Mouse (Mus musculus): ENCODE data around the gene Olfr1341. TPM values are rescaled to one million over a fixed set of nuclear protein-coding genes. Genes with fewer than 3 reads are reported as not detected.

Gene Olfr1341
- polyA plus RNA-seq, 1 experiment from 2014 or later, result not detected

DNA sequence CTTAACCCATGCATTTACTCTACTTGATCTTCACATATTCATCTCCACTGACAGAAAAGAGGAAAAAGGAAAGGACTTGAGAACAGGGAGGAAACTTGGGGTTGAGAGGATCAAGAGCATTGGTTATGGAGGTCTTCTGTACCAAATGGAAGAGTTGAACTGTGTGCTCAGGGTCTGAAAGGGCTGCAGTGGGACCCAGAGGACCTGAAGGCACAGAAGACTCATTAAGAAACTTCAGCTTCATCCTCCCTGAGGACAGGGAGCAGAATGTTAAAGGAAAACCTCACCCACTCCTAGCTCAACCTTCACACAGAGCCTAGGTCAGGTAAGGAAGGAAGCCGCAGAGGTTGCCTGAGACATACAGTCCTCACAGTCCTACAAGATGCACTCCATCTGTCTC, 28.6 kb downstream of the Olfr1341 start, which contains the start of gene Olfr1339:
Gene Olfr1339 (plus strand): TSS at position 301 of the 400 bp plus-strand sequence.
- no peak within 1 kb of the TSS for H3K9ac ChIP-seq (ENCODE audit: low read length)
- no peak for ATAC-seq (ENCODE audit: low FRiP score)
- no peaks in the 10 kb centered on the region for H3K9me3 ChIP-seq (ENCODE audit: control insufficient read depth, low read length)
- no peaks in the 10 kb centered on the region for H3K36me3 ChIP-seq (ENCODE audit: control insufficient read depth, insufficient read depth, low read length)
- H3K27me3 ChIP-seq (ENCODE audit: control insufficient read depth, insufficient read depth, low read length), result no peaks in the 10 kb centered on the region
- H3K27ac ChIP-seq (ENCODE audit: low read depth, low read length), result no peak within 1 kb of the TSS
- no peak within 1 kb of the TSS for H3K4me2 ChIP-seq
- DNase-seq (ENCODE audit: low spot score, missing footprints), result no peak
- 93% methylated on average over 1 of the region's 1 CpGs for WGBS
- H3K4me1 ChIP-seq (ENCODE audit: control insufficient read depth, insufficient read depth, low read length), result no peaks in the 10 kb centered on the region
- H3K4me3 ChIP-seq (ENCODE audit: low read depth, low read length), result no peak within 1 kb of the TSS

DNA sequence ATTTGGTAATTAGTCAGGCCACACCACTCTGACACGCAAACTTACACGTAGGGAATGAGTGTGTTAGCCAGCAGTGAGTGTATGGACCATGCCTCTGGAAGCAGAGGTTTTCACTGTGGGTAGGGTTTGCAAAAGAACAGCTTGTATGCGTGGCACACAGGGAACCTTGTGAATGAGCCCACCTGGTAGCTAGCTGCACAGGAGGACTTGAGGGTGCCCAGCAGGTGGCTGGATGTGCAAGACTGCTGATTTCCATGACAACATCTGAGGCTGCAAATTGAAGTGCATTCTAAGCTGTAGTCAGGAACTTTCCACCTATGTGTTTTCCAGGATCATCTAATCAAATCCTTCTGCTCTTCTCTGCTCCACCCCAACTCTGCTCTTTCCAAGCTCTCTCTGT, 36.3 kb downstream of the Olfr1341 start:
- H3K36me3 ChIP-seq (ENCODE audit: control insufficient read depth, insufficient read depth, low read length), result no peaks in the 10 kb centered on the region
- H3K27me3 ChIP-seq (ENCODE audit: control insufficient read depth, insufficient read depth, low read length), result peaks cover 9% of the 10 kb centered on the region
- no peaks in the 10 kb centered on the region for H3K9me3 ChIP-seq (ENCODE audit: control insufficient read depth, low read length)
- ATAC-seq (ENCODE audit: low FRiP score) (no peak), DNase-seq (ENCODE audit: low spot score, missing footprints) (no peak)
- no peak overlapping the region for H3K4me2 ChIP-seq
- no peak overlapping the region for H3K27ac ChIP-seq (ENCODE audit: low read depth, low read length)
- WGBS, result 56% methylated on average over 3 of the region's 3 CpGs
- H3K4me3 ChIP-seq (ENCODE audit: low read depth, low read length), result no peak overlapping the region
- H3K9ac ChIP-seq (ENCODE audit: low read length), result no peak overlapping the region
- no peaks in the 10 kb centered on the region; the same call in 1 of the 2 replicates for H3K4me1 ChIP-seq (ENCODE audit: control insufficient read depth, insufficient read depth, low read length)

DNA sequence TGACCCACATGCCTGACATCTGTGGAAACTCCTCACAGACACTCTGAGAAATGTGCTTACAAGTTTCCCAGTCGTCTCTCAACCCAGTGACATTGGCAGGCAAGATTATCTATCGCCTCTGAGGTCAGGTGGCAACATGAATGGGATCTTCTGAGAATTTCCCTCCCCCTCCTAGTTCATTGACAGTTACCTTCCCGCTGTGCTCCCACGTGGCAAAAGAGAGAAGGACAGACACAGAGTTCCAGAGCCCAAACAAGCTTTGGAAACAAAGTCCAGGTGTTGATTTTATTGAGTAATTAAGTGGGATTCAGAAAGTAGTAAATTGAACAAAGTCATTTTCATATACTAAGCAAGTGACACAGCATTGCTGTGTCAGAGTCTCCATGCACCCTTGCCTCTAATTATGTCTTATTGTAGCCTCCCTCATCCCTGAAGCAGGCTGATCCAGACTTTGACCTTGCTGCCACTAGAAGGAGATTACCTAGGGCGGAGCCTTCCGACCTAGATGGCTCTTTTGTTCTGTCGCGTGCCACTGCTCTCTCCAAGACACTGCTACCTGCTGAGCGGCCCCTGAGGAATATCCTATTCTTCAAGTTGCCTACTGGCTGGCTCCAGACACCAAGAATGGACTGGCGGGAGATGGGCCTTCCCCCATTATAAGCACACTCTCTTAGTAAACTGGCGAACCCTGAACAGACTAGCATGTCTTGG, 37.8 kb downstream of the Olfr1341 start:
- H3K9ac ChIP-seq (ENCODE audit: low read length), result no peak overlapping the region
- no peak overlapping the region for H3K27ac ChIP-seq (ENCODE audit: low read depth, low read length)
- no peaks in the 10 kb centered on the region; the same call in 1 of the 2 replicates for H3K4me1 ChIP-seq (ENCODE audit: control insufficient read depth, insufficient read depth, low read length)
- WGBS, result 2% methylated on average over 11 of the region's 11 CpGs
- no peak for ATAC-seq (ENCODE audit: low FRiP score)
- H3K4me2 ChIP-seq, result peak overlapping the region; percentile 1; the same call in 1 of the 2 replicates
- no peak overlapping the region for H3K4me3 ChIP-seq (ENCODE audit: low read depth, low read length)
- no peaks in the 10 kb centered on the region for H3K36me3 ChIP-seq (ENCODE audit: control insufficient read depth, insufficient read depth, low read length)
- peaks cover 9% of the 10 kb centered on the region for H3K27me3 ChIP-seq (ENCODE audit: control insufficient read depth, insufficient read depth, low read length)
- H3K9me3 ChIP-seq (ENCODE audit: control insufficient read depth, low read length), result no peaks in the 10 kb centered on the region
- peak; percentile 84 for DNase-seq (ENCODE audit: low spot score, missing footprints)

DNA sequence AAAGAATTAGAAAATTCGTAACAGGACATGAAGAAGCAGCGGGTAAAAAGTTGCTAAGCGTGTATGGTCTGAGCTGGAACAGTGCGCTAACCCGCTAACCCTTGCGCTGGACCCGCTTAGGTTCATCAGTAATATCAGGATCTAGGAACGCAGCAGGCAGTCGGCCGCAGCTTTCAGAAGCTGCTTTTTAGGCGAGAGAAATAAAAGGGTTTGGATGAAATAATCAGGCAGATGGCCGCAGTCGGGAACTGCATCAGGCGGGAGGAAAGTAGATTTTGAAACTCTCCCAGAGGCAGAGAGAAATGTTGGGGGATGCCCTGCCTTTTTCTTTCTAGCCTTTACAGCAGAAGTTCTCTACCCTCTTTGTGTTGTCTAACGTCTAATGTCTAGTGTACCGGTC, 38.6 kb downstream of the Olfr1341 start:
- H3K9ac ChIP-seq (ENCODE audit: low read length), result no peak overlapping the region
- H3K4me3 ChIP-seq (ENCODE audit: low read depth, low read length), result no peak overlapping the region
- ATAC-seq (ENCODE audit: low FRiP score) (no peak), DNase-seq (ENCODE audit: low spot score, missing footprints) (peak; percentile 91)
- no peak overlapping the region for H3K27ac ChIP-seq (ENCODE audit: low read depth, low read length)
- peaks cover 9% of the 10 kb centered on the region for H3K27me3 ChIP-seq (ENCODE audit: control insufficient read depth, insufficient read depth, low read length)
- no peaks in the 10 kb centered on the region; the same call in 1 of the 2 replicates for H3K4me1 ChIP-seq (ENCODE audit: control insufficient read depth, insufficient read depth, low read length)
- H3K36me3 ChIP-seq (ENCODE audit: control insufficient read depth, insufficient read depth, low read length), result no peaks in the 10 kb centered on the region
- WGBS, result 1% methylated on average over 16 of the region's 16 CpGs
- peak overlapping the region; percentile 1; the same call in 1 of the 2 replicates for H3K4me2 ChIP-seq
- no peaks in the 10 kb centered on the region for H3K9me3 ChIP-seq (ENCODE audit: control insufficient read depth, low read length)

DNA sequence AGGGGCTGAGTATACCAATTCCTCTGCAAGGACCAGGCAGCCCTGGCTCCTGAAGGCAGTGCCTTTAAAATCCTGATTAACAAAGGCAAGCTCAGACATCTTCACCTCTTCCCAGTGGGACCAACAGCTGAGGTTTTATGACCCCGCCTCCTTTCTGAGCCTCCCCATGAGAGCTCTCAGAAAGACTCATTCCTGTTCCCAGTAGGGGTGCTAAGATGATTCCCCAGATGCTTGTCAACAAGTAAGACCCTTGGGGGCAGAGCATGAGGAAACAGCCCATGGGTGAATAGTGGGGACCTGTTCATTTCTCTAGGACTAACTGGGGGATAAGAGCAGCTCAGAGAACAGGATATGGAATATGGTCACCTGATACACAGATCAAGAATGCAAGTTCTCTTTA, 55.3 kb downstream of the Olfr1341 start, which contains the start of gene Olfr1338:
Gene Olfr1338 (minus strand): TSS at position 101 of the 400 bp plus-strand sequence.
- H3K27me3 ChIP-seq (ENCODE audit: control insufficient read depth, insufficient read depth, low read length), result no peaks in the 10 kb centered on the region
- H3K36me3 ChIP-seq (ENCODE audit: control insufficient read depth, insufficient read depth, low read length), result no peaks in the 10 kb centered on the region
- H3K27ac ChIP-seq (ENCODE audit: low read depth, low read length), result no peak within 1 kb of the TSS
- H3K4me3 ChIP-seq (ENCODE audit: low read depth, low read length), result no peak within 1 kb of the TSS
- ATAC-seq (ENCODE audit: low FRiP score) (no peak), DNase-seq (ENCODE audit: low spot score, missing footprints) (no peak)
- H3K4me1 ChIP-seq (ENCODE audit: control insufficient read depth, insufficient read depth, low read length), result no peaks in the 10 kb centered on the region
- H3K9ac ChIP-seq (ENCODE audit: low read length), result no peak within 1 kb of the TSS
- no peak within 1 kb of the TSS for H3K4me2 ChIP-seq
- WGBS, result 92% methylated on average over 1 of the region's 1 CpGs
- H3K9me3 ChIP-seq (ENCODE audit: control insufficient read depth, low read length), result no peaks in the 10 kb centered on the region

Other genes with a start within 250 kb of the Olfr1341 start
- 1.4 and 1.6 TPM in 2 replicates for gene Mpl, start 246.0 kb upstream of the Olfr1341 start, polyA plus RNA-seq (2014; fragmentation: Nextera tagmentation; extraction: Ambion mirVana)
- 9.1 and 9.5 TPM in 2 replicates for gene Tie1, start 213.5 kb upstream of the Olfr1341 start, polyA plus RNA-seq (2014; fragmentation: Nextera tagmentation; extraction: Ambion mirVana)
- gene 2610528J11Rik, start 176.5 kb upstream of the Olfr1341 start, polyA plus RNA-seq (2014; fragmentation: Nextera tagmentation; extraction: Ambion mirVana), result 0.42 and 0.46 TPM in 2 replicates
- 0.11 and 0.22 TPM in 2 replicates for gene Tmem125, start 159.5 kb upstream of the Olfr1341 start, polyA plus RNA-seq (2014; fragmentation: Nextera tagmentation; extraction: Ambion mirVana)
- gene Cfap57, start 82.7 kb upstream of the Olfr1341 start, polyA plus RNA-seq (2014; fragmentation: Nextera tagmentation; extraction: Ambion mirVana), result 1.0 and 1.2 TPM in 2 replicates
- 183 and 197 TPM in 2 replicates for gene Ebna1bp2, start 82.7 kb upstream of the Olfr1341 start, polyA plus RNA-seq (2014; fragmentation: Nextera tagmentation; extraction: Ambion mirVana)
- gene Olfr62, start 44.6 kb upstream of the Olfr1341 start, polyA plus RNA-seq (2014; fragmentation: Nextera tagmentation; extraction: Ambion mirVana), result not detected in 2 replicates
- not detected in 2 replicates for gene Olfr1342, start 10.8 kb upstream of the Olfr1341 start, polyA plus RNA-seq (2014; fragmentation: Nextera tagmentation; extraction: Ambion mirVana)
- gene Olfr1340, start 16.6 kb downstream of the Olfr1341 start, polyA plus RNA-seq (2014; fragmentation: Nextera tagmentation; extraction: Ambion mirVana), result not detected in 2 replicates
- gene Olfr1339, start 28.7 kb downstream of the Olfr1341 start, polyA plus RNA-seq (2014; fragmentation: Nextera tagmentation; extraction: Ambion mirVana), result not detected in 2 replicates
- not detected in 2 replicates for gene Olfr1338, start 55.2 kb downstream of the Olfr1341 start, polyA plus RNA-seq (2014; fragmentation: Nextera tagmentation; extraction: Ambion mirVana)
- not detected in 2 replicates for gene Olfr1337, start 79.1 kb downstream of the Olfr1341 start, polyA plus RNA-seq (2014; fragmentation: Nextera tagmentation; extraction: Ambion mirVana)
- gene Olfr1335, start 106.4 kb downstream of the Olfr1341 start, polyA plus RNA-seq (2014; fragmentation: Nextera tagmentation; extraction: Ambion mirVana), result not detected in 2 replicates
- gene Olfr1333, start 132.8 kb downstream of the Olfr1341 start, polyA plus RNA-seq (2014; fragmentation: Nextera tagmentation; extraction: Ambion mirVana), result not detected in 2 replicates
- not detected in 2 replicates for gene Olfr1331, start 161.1 kb downstream of the Olfr1341 start, polyA plus RNA-seq (2014; fragmentation: Nextera tagmentation; extraction: Ambion mirVana)
- not detected in 2 replicates for gene Olfr1330, start 185.1 kb downstream of the Olfr1341 start, polyA plus RNA-seq (2014; fragmentation: Nextera tagmentation; extraction: Ambion mirVana)
- not detected in 2 replicates for gene Olfr1329, start 213.9 kb downstream of the Olfr1341 start, polyA plus RNA-seq (2014; fragmentation: Nextera tagmentation; extraction: Ambion mirVana)
- gene Olfr1328, start 235.1 kb downstream of the Olfr1341 start, polyA plus RNA-seq (2014; fragmentation: Nextera tagmentation; extraction: Ambion mirVana), result not detected in 2 replicates